Mouse (Mus musculus) hindbrain, postnatal 0 days (tissue): Measurements from ENCODE around the gene Gngt2. TPM values are rescaled to one million over a fixed set of nuclear protein-coding genes. Genes with fewer than 3 reads are reported as not detected.

Experiments used
- ATAC-seq: fragments of 200-750 bp; cut with Nextera tagmentation; 2 replicates; pipeline ENCODE4 v1.8.0; 2017; ENCODE audit warnings: mild to moderate bottlenecking, moderate TSS enrichment, moderate library complexity
- DNase-seq: peaks from one replicate; pipeline ENCODE4 v3.0.0-alpha.2; 2015; ENCODE audit warnings: low spot score
- H3K27ac ChIP-seq: fragments of 300-500 bp; sonication (generic); 2 replicates; pipeline ENCODE4 v1.5.1; 2014; ENCODE audit warnings: mild to moderate bottlenecking
- H3K27me3 ChIP-seq: fragments of 300-500 bp; sonication (generic); 2 replicates; pipeline ENCODE4 v1.6.1; 2014; ENCODE audit warnings: low read length, mixed read lengths; ENCODE audit not compliant: insufficient read depth
- H3K36me3 ChIP-seq: fragments of 300-500 bp; sonication (generic); 2 replicates; pipeline ENCODE4 v1.6.1; 2014; ENCODE audit warnings: low read length, mixed read lengths; ENCODE audit not compliant: insufficient read depth
- H3K4me1 ChIP-seq: fragments of 300-500 bp; sonication (generic); 2 replicates; pipeline ENCODE4 v1.6.1; 2014; ENCODE audit warnings: antibody characterized with exemption, low read length, mixed read lengths; ENCODE audit not compliant: insufficient read depth
- H3K4me2 ChIP-seq: fragments of 300-500 bp; sonication (generic); 2 replicates; pipeline ENCODE4 v1.6.1; 2014; ENCODE audit warnings: low read depth, mild to moderate bottlenecking, low read length, moderate library complexity, mixed read lengths
- H3K4me3 ChIP-seq: fragments of 300-500 bp; sonication (generic); 2 replicates; pipeline ENCODE4 v1.5.1; 2014; ENCODE audit warnings: low read length
- H3K9ac ChIP-seq: fragments of 300-500 bp; sonication (generic); replicated peaks from 2 replicates; pipeline ENCODE4 v1.6.1; 2014; ENCODE audit warnings: mild to moderate bottlenecking, low read length, moderate library complexity, mixed read lengths
- H3K9me3 ChIP-seq: fragments of 300-500 bp; sonication (generic); 2 replicates; pipeline ENCODE4 v1.6.1; 2016; ENCODE audit warnings: low read length, mixed read lengths
- CTCF ChIP-seq: IDR thresholded peaks from 2 replicates; pipeline ENCODE4 v1.5.1; 2016; ENCODE audit warnings: antibody characterized with exemption, control low read depth, low read depth
- WGBS: fragments of 180-500 bp; shearing (Covaris S2); extraction: QIAGEN DNeasy Blood & Tissue Kit; methylation state at CpG from one replicate; pipeline ENCODE4 v1.1.7; 2014; 5-methylcytosine and 5-hydroxymethylcytosine counted together
- polyA plus RNA-seq: library from polyadenylated mRNA; unstranded; fragments of >200 nt; fragmentation: Nextera tagmentation; extraction: Ambion mirVana; gene quantifications from 2 replicates; pipeline ENCODE4 v1.2.1, GENCODE M21; 2015
- total RNA-seq: library from RNA; depleted of rRNA; stranded (reverse); fragments of >200 nt; gene quantifications from 2 replicates; pipeline ENCODE4 v1.2.3, GENCODE M21; 2014

Gene Gngt2
- total and polyA plus RNA-seq, 2 experiments from 2014 or later: 0.63 to 2.9 TPM

GRCm38 (mm10) chr11:95824877-95825243 is 12.2 kb upstream of the Gngt2 start:
- Histone ChIP-seq H3K9me3 (no peaks in the 10 kb centered on the region), H3K4me2 (peak overlapping the region; percentile 99), H3K4me1 (no peaks in the 10 kb centered on the region; the same call in 1 of the 2 replicates), H3K27ac (no peak overlapping the region), H3K9ac (peak overlapping the region; percentile 68), H3K36me3 (no peaks in the 10 kb centered on the region), H3K4me3 (peak overlapping the region; percentile 69), H3K27me3 (peaks cover 21% of the 10 kb centered on the region)
- WGBS: under 1% methylated on average over 11 of the region's 11 CpGs
- ATAC-seq (0 out of 2 replicates have a peak, but pooled peaks have one; percentile 1), DNase-seq (no peak)
- TF ChIP-seq CTCF: no peak

GRCm38 (mm10) chr11:95825625-95826024 is 11.4 kb upstream of the Gngt2 start:
- peaks cover 3% of the 10 kb centered on the region for H3K4me1 ChIP-seq
- no peak overlapping the region for H3K27ac ChIP-seq
- DNase-seq (no peak), ATAC-seq (no peak)
- H3K9me3 ChIP-seq: no peaks in the 10 kb centered on the region
- no peak overlapping the region for H3K9ac ChIP-seq
- H3K36me3 ChIP-seq: no peaks in the 10 kb centered on the region
- H3K4me2 ChIP-seq: no peak overlapping the region
- H3K4me3 ChIP-seq: no peak overlapping the region
- 45% methylated on average over 3 of the region's 3 CpGs for WGBS
- no peak for TF ChIP-seq CTCF
- H3K27me3 ChIP-seq: peaks cover 29% of the 10 kb centered on the region

GRCm38 (mm10) chr11:95826317-95827167 is 10.5 kb upstream of the Gngt2 start:
- WGBS: 52% methylated on average over 6 of the region's 6 CpGs
- Histone ChIP-seq H3K4me3 (no peak overlapping the region), H3K27ac (no peak overlapping the region), H3K36me3 (no peaks in the 10 kb centered on the region), H3K4me1 (peaks cover 9% of the 10 kb centered on the region), H3K27me3 (peaks cover 37% of the 10 kb centered on the region), H3K9ac (no peak overlapping the region), H3K9me3 (no peaks in the 10 kb centered on the region), H3K4me2 (no peak overlapping the region)
- ATAC-seq: no peak
- no peak for TF ChIP-seq CTCF
- no peak for DNase-seq

DNA sequence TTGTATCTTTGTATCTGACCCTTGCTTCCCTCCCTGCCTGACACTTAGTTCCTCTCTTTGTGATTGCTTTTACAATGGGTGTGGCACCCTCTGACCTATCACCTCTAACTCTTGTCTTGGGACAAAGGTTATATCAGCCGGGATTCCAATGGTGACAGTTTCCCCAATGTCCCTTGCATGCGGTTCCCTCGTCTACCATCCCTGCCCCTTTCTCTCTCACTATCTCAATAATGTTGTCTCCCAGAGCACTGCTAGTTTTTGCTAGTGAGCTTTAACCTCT is 9.9 kb upstream of the Gngt2 start:
- no peak overlapping the region for H3K27ac ChIP-seq
- no peak for TF ChIP-seq CTCF
- H3K9me3 ChIP-seq: no peaks in the 10 kb centered on the region
- peaks cover 43% of the 10 kb centered on the region for H3K27me3 ChIP-seq
- ATAC-seq: no peak
- DNase-seq: no peak
- peaks cover 9% of the 10 kb centered on the region for H3K4me1 ChIP-seq
- H3K4me2 ChIP-seq: no peak overlapping the region
- H3K4me3 ChIP-seq: no peak overlapping the region
- no peaks in the 10 kb centered on the region for H3K36me3 ChIP-seq
- WGBS: 20% methylated on average over 3 of the region's 3 CpGs
- H3K9ac ChIP-seq: no peak overlapping the region

GRCm38 (mm10) chr11:95827464-95828085 is 9.4 kb upstream of the Gngt2 start:
- WGBS: 9% methylated on average over 3 of the region's 3 CpGs
- no peaks in the 10 kb centered on the region for H3K36me3 ChIP-seq
- H3K27ac ChIP-seq: no peak overlapping the region
- H3K4me2 ChIP-seq: no peak overlapping the region
- H3K27me3 ChIP-seq: peaks cover 48% of the 10 kb centered on the region
- DNase-seq: peak; percentile 81
- H3K9ac ChIP-seq: no peak overlapping the region
- no peaks in the 10 kb centered on the region for H3K9me3 ChIP-seq
- no peak for ATAC-seq
- TF ChIP-seq CTCF: peak; percentile 85
- H3K4me3 ChIP-seq: no peak overlapping the region
- H3K4me1 ChIP-seq: peaks cover 9% of the 10 kb centered on the region

DNA sequence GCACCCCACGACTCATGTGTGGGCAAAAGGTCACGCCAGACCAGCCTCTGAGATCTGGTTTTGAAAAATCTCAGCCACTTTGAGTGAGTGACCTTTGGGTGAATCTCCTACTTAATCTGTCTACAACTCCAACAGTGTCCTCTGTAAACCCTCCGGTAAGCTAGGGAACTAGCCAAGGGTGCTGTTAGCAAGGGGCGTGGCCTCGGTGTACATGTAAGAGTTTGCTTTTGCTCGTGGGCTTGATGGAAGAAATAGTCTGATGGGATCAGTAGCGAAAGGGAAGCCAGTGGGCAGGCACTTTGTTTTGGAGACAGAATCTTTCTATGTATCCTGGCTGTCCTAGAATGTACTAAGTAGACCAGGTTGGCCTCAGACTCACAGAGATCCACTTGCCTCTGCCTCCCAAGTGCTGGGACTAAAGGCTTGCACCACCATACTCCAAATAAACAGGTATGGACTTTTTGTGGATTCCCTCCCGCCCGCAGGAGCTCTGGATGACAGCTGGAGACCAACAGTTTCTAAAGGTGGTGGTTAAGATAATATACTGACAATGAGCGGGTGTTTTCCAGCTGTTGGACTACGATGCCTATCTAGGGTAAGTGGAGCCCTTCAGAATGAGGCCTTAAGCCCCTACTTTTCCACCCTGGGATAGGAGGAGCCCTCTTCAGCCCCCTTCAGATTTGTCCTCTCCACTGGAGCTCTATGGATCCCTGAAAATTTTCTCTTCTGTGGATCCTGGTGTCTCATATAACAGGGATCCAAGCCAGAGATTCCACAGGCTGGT is 8.6 kb upstream of the Gngt2 start:
- WGBS: 79% methylated on average over 11 of the region's 11 CpGs
- H3K9ac ChIP-seq: no peak overlapping the region
- H3K9me3 ChIP-seq: no peaks in the 10 kb centered on the region
- DNase-seq: no peak
- H3K27me3 ChIP-seq: peaks cover 56% of the 10 kb centered on the region
- peaks cover 9% of the 10 kb centered on the region for H3K4me1 ChIP-seq
- no peak for ATAC-seq
- H3K4me2 ChIP-seq: no peak overlapping the region
- TF ChIP-seq CTCF: no peak
- H3K27ac ChIP-seq: no peak overlapping the region
- no peaks in the 10 kb centered on the region for H3K36me3 ChIP-seq
- no peak overlapping the region for H3K4me3 ChIP-seq
